Mouse (Mus musculus): ENCODE measurements at regions not wholly inside any gene's neighbourhood (a gene's known extent, or its start where the extent isn't known, plus 50 kb on each side); places are given as distances from the start of the nearest gene placed in this dataset.

DNA sequence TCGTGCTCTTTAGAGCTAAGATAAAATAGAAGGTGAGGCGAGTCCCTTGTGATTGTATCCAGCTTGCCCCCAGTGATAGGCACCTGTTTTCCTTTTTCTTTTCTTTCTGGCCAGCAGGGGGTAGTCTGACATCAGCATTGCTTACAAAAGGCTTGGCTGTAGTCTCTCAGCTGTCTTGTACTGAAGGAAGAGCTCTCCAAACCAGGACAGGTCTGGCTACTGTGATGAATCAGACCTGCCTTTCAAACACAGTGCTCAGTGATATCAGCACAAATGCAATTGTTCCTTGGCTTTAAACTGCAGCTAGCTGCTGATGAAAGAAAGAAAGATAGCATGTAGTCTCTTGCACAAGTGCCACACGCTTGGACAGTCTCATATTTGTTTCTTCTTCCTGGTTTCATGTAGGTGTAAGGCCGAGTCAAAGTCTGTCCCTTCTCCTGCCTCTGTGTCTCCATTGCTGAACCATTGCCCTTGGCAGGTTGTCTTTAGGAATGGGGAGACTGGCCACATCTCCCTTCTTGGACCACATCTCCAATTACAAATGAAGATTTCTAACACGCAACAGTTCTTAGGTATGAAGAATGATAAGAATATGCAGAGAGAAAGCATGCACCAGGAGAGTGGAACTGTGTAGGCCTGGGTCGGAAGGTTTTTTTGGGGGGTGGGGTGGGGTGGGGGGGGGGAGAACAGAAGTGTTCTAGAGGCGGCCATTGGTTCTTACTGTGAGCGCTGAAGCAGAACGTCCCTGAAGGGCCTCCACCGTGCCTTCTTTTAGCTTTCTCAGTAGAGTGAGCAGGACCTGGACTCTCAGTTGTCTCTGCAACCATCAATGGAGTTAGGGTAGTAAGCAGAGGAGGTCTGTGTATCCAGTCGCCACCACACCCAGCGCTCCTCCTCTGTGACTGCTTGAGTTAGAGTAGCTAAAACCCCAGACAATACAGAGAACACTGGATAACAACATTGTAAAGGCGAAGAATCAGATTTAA is 200.9 kb downstream of the Faxc start:
- TF ChIP-seq POLR2A (IDR thresholded peaks at IDR 0.05; ENCODE audit: borderline replicate concordance, extremely low read depth, insufficient read depth, insufficient read length, poor library complexity, severe bottlenecking): no peak
- TF ChIP-seq CTCF (IDR thresholded peaks at IDR 0.05; ENCODE audit: borderline replicate concordance, extremely low read depth, insufficient read depth, insufficient read length): peak; percentile 74; the same call in 1 of the 2 replicates
